Mouse (Mus musculus) hindbrain, embryonic 15.5 days (tissue): ENCODE data around the gene Gm28043. TPM values are rescaled to one million over a fixed set of nuclear protein-coding genes. Genes with fewer than 3 reads are reported as not detected.

Experiments used
- ATAC-seq: fragments of 200-750 bp; cut with Nextera tagmentation; 2 replicates; pipeline ENCODE4 v1.8.0; 2017; ENCODE audit warnings: low read depth, moderate number of reproducible peaks, moderate TSS enrichment; ENCODE audit not compliant: low FRiP score
- H3K27ac ChIP-seq: fragments of 300-500 bp; sonication (generic); replicated peaks from 2 replicates; pipeline ENCODE4 v1.5.1; 2015; ENCODE audit warnings: mild to moderate bottlenecking, inconsistent platforms
- H3K27me3 ChIP-seq: fragments of 300-500 bp; sonication (generic); 2 replicates; pipeline ENCODE4 v1.6.1; 2015; ENCODE audit warnings: control low read depth, inconsistent platforms
- H3K36me3 ChIP-seq: fragments of 300-500 bp; sonication (generic); 2 replicates; pipeline ENCODE4 v1.6.1; 2015; ENCODE audit warnings: control low read depth, inconsistent platforms
- H3K4me1 ChIP-seq: fragments of 300-500 bp; sonication (generic); replicated peaks from 2 replicates; pipeline ENCODE4 v1.6.1; 2015; ENCODE audit warnings: control low read depth, inconsistent platforms
- H3K4me2 ChIP-seq: fragments of 300-500 bp; sonication (generic); 2 replicates; pipeline ENCODE4 v1.6.1; 2015; ENCODE audit warnings: moderate library complexity, mild to moderate bottlenecking, inconsistent platforms
- H3K4me3 ChIP-seq: fragments of 300-500 bp; sonication (generic); 2 replicates; pipeline ENCODE4 v1.5.1; 2015; ENCODE audit warnings: mild to moderate bottlenecking, inconsistent platforms
- H3K9ac ChIP-seq: fragments of 300-500 bp; sonication (generic); 2 replicates; pipeline ENCODE4 v1.6.1; 2015; ENCODE audit warnings: inconsistent platforms
- H3K9me3 ChIP-seq: fragments of 300-500 bp; sonication (generic); 2 replicates; pipeline ENCODE4 v1.6.1; 2016; ENCODE audit warnings: control low read depth, inconsistent platforms
- WGBS: fragments of 180-500 bp; shearing (Covaris S2); methylation state at CpG from one replicate; pipeline ENCODE4 v1.1.7; 2015; 5-methylcytosine and 5-hydroxymethylcytosine counted together
- microRNA-seq: library from miRNA; unstranded; fragments of <30 nt; microRNA quantifications from one replicate; pipeline ENCODE4, GENCODE M21; 2016
- polyA plus RNA-seq: library from polyadenylated mRNA; unstranded; fragments of >200 nt; fragmentation: Nextera tagmentation; extraction: Ambion mirVana; gene quantifications from 2 replicates; pipeline ENCODE4 v1.2.1, GENCODE M21; 2015

Gm28043 gene
- polyA plus RNA-seq, 1 experiment from 2014 or later = 3.3 TPM

DNA sequence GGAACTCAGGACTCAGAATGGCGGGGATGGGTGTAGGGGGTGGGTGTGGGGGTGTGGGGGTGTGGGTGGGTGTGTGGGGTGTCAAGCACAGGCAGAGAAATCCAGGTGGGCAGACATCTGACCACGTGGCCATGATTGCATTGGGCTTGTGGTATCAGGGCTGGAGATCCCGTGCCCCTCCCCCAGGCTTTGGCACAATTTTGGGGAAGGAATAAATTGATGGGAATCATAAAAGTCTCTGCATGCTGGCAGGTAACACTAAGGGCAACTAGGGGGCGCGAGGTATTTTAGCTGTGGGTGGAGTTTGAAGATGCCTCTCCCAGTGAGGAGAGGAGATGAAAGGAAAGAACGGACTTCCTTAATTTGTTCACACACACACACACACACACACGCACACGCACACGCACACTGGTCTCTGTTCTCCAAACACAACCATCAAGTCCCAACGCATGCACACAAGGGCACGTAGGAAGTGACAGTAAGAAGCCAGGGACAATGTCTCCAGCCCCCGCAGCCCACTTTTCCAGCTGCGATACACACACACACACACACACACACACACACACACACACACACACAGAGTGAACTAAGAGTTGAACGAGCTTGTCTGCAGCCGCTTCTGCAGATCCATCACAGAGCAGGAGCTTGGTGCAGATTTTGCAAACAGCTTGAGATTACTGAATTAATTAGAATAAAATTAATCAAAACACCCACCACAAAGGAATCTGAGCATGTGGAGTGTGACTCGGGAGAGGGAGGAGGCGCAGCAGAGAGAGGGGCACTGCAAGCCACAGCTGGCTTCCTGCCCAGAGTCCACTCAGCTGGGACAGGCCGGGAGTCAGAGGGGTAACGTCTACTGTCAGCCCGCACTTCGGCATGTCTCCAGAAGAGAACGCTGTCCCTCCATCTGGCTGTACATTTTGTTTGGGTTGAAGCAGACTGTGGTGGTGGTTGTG is 123.5 kb downstream of the Gm28043 start:
- H3K4me1 ChIP-seq = peaks cover 27% of the 10 kb centered on the region

DNA sequence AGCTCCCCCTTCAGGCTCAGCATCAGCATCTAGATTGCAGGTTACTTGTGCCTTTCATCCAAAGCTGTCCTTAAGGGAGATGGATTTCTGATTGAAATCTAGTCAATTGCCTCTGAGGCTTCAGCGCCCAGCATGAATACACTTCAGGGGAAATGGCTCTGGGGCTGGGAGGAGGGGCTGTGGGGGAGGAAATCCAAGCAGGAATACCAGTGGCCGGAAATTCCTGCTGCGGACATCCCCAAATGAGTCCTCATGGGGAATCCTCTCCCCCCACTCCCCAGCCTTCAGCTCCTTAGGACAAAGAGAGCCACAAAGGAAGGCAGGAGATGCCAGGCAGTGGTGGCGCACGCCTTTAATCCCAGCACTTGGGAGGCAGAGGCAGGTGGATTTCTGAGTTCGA is 132.8 kb downstream of the Gm28043 start:
- H3K27ac ChIP-seq = no peak overlapping the region
- WGBS = 56% methylated on average over 6 of the region's 6 CpGs
- H3K36me3 ChIP-seq = no peaks in the 10 kb centered on the region
- H3K4me3 ChIP-seq = no peak overlapping the region
- no peak overlapping the region for H3K9ac ChIP-seq
- no peaks in the 10 kb centered on the region for H3K9me3 ChIP-seq
- no peaks in the 10 kb centered on the region for H3K27me3 ChIP-seq
- no peak overlapping the region for H3K4me2 ChIP-seq
- ATAC-seq = no peak
- peaks cover 26% of the 10 kb centered on the region for H3K4me1 ChIP-seq

More for the DNA sequence above, 123.5 kb downstream of the Gm28043 start:
- 25% methylated on average over 22 of the region's 22 CpGs for WGBS
- Histone ChIP-seq H3K27me3 (no peaks in the 10 kb centered on the region), H3K36me3 (no peaks in the 10 kb centered on the region), H3K4me2 (peak overlapping the region; percentile 34), H3K9ac (no peak overlapping the region), H3K27ac (peak overlapping the region; percentile 51; the same call in 1 of the 2 replicates), H3K4me3 (no peak overlapping the region), H3K9me3 (no peaks in the 10 kb centered on the region)
- ATAC-seq = peak; percentile 72

Small RNAs within 50 kb of the gene (microRNA-seq; reads per million reads assigned to microRNA genes)
- gene Mir7667 = not detected

Other genes starting within 250 kb of the Gm28043 start
- gene Pim1, start 124.1 kb upstream of the Gm28043 start, polyA plus RNA-seq = 8.4 and 8.9 TPM in 2 replicates
- 0.17 TPM in 1 of 2 replicates, not detected in the other for gene Gm17657, start 65.2 kb upstream of the Gm28043 start, polyA plus RNA-seq
- 26.3 and 32.6 TPM in 2 replicates for gene Tbc1d22b, start 65.1 kb upstream of the Gm28043 start, polyA plus RNA-seq
- 1.2 and 1.3 TPM in 2 replicates for gene Tmem217, start 62.5 kb upstream of the Gm28043 start, polyA plus RNA-seq
- gene Rnf8, start 86 bp upstream of the Gm28043 start, polyA plus RNA-seq = 80.6 and 85.2 TPM in 2 replicates
- 109 and 120 TPM in 2 replicates for gene Cmtr1, start 45.7 kb downstream of the Gm28043 start, polyA plus RNA-seq
- 12.6 TPM in 2 replicates for gene Ccdc167, start 102.2 kb downstream of the Gm28043 start, polyA plus RNA-seq